Mouse (Mus musculus) liver, adult 2 months (tissue): Measurements from ENCODE around the gene Akap8l.

ENCODE experiments used
- CTCF ChIP-seq: fragments of 200-500 bp; IDR thresholded peaks from 2 replicates; pipeline ENCODE4 v1.5.1; 2011; ENCODE audit warnings: low read depth, low read length, control low read depth
- POLR2A ChIP-seq: fragments of 200-500 bp; IDR thresholded peaks from 2 replicates; pipeline ENCODE4 v1.6.1; 2011; ENCODE audit warnings: low read length, control low read depth; ENCODE audit not compliant: insufficient read depth; ENCODE audit errors: extremely low read depth

GRCm38 (mm10) chr17:32359928-32360327 lies 9.5 kb upstream of the Akap8l start:
- no peak for TF ChIP-seq CTCF
- no peak for TF ChIP-seq POLR2A
